Mouse (Mus musculus) kidney, postnatal 4 days (tissue): ENCODE results near the gene Plb1.

Source experiments
- DNase-seq, 2 experiments: peaks; one replicate each; pipeline ENCODE4 v3.0.0; 2021; ENCODE audit warnings: mixed read lengths in 2 of 2

Plb1 gene

DNA sequence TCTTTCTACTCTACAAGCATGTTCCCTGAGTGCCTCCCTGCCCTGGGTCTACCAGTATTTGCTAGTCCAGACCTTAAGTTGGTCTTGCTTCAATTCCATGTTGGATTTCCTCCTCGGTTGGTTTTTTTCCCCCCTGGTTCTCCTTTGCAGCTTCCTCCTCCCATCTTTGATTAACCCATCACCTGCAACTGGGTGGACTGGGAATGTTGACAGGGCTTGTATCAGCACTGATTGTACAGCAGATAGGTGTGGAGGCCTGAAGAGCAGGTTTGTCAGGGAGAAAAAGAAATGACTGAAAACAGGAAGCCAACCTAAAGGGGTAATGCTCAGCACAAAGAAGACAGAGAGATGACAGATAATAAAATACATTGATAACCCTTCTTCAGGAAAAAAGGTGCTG lies 104.8 kb downstream of the Plb1 start:
- DNase-seq = no peak

DNA sequence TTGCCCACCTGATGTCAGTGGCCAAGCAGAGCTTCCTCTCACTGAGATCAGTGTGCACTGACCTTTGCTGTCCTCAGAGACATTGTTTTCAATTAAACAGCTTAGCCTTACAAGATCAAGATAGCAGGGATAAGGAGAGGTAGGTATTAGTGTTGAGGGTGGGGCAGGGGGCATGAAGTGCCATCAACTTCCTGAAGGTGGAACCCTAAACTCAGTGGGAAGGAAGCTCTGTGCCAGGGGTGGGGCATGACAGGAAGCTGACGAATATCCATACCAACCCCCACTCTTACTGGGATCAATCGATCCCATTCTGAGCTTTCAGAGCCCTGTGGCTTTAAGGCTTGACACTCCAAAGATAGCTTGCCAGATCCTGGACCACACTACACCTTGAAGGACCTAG lies 105.8 kb downstream of the Plb1 start:
- DNase-seq = no peak

GRCm38 (mm10) chr5:32338766-32339165 lies 106.3 kb downstream of the Plb1 start:
- no peak for DNase-seq

- DNase-seq = no peak
Observed at GRCm38 (mm10) chr5:32340246-32340645, 107.7 kb downstream of the Plb1 start.

- DNase-seq = no peak
Observed at GRCm38 (mm10) chr5:32342711-32343285, 110.3 kb downstream of the Plb1 start.

DNA sequence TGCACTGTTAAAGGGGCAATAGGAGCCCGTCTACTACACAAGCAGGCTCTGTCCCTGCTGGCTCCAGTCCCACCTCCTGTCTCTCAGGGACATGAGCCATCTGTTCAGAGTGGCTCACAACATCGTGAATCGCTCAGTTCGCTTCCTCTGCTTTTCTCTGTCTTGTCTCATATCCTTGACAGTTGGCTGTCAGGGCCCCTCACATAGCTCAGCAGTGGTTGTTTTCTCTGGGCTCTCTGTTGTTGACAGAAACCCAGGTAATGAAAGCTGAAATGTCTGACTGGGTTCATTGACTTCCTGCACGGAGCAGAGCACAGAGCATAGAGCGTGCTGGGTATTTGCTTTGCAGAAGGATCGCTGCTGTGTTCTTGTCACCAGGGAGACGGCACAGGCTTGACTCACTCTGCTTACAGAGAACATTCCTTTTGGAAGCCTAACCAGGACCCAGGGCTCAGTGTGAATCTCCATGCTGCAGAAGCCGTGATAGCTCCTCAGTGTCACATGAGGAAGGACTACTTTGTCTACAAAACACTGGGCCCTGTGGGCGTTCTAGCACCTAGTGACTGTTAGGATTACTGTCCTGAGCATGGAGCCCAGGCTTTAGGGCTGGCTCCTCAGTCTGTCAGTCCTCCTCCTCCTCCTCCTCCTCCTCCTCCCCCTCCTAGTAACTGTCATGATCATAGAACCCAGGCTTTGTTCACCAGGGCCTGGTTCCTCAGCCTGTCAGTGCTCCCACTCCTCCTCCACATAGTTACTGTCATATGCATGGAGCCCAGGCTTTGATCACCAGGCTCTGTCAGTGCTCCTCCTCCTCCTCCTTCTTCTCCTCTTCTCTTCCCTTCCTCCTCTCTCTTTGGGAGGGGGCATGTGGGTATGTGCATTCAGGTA lies 113.8 kb downstream of the Plb1 start:
- DNase-seq = peak; percentile 87 to 90

DNA sequence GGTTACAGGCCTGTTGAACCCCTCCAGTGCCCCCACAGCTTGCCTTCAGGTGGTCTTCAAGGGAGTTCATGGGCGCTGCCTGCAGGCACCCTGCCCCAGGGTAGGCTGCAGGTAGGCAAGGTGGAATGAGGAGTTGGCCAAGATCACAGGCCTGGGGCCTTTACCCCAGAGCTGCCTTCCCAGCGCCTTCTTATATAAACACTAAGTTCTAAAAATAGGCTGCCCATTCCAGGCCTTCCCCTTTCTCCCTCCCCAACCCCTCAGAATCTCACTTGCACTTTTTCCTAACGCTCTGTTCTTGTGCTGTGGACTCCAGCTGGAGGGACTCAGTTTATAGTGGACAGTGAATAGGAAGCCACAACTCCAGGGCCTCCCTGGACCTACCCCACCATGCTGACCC lies 117.2 kb downstream of the Plb1 start:
- peak in 1 of 2 experiments; percentile 23 for DNase-seq

DNA sequence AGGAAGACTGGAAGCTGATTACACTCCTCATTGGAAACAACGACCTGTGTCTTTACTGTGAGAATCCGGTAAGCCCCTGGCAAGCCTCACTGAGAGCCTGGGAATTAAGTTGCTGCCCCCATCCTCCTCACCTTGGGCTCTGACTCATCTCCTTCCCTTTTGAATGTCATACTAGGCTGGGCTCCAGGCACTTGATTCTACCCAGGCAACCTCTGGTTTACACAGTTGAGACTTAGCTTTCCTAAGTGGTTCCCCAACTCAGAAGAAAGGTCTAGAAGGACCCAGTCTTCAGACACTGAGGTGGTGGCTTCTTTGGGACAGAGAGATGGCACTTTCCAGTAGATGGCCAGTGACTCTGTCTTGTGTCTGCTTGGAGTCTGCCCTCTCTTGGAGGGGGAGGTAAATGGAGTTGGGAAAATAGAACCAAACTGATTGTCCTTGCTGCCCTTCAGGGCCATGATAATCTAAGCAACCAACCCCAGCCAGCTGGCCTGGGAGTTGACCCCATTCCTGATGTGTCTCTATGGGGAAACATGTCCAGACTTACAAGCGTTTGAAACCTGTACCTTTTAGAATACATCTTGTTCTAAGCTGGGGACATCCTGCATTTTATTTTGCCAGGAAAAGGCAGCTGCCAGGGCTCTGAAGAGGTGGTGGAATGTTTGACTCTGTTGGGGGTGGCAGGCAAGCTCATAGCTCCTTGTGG lies 118.2 kb downstream of the Plb1 start:
- no peak for DNase-seq

- DNase-seq = no peak
Observed at GRCm38 (mm10) chr5:32351721-32352465, 119.4 kb downstream of the Plb1 start.

GRCm38 (mm10) chr5:32352845-32353244 lies 120.3 kb downstream of the Plb1 start:
- no peak for DNase-seq

DNA sequence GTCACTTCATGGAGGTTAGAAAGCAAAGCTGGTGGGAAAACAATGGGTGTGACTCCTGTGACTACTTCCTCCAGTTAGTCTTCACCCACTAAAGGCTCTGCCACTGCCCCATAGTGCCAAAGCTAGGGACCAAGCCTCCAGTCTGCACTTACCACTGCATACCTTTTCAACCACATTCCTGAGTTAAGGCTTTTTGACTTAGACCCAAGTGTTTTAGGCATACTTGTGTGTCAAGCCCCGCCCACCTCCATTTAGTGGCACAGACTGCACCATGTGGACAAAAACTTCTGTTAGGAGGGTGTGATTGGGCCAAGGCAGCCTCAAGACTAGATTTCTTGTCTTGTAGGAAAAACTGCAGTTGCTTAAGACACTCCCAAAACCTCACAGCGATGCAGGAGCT lies 120.8 kb downstream of the Plb1 start:
- no peak for DNase-seq

DNA sequence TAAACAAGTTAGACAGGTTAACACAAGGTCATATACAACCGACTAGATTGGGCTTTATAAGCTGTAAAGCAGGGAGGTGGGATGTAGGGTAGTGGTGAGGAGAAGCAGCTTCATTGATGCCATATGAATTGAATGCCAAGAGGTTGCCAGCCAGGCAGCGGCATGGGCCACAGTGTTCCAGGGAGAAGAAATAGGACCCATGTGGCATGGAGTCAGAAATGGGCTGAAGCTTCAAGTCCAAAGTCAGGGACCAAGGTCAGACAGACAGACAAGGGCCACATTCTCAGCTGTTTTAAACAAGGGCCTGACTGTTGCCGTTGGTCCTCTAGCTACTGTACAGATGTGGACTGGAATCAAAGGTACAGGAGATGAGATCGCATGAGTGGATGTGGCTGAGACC lies 128.0 kb downstream of the Plb1 start:
- no peak for DNase-seq

DNA sequence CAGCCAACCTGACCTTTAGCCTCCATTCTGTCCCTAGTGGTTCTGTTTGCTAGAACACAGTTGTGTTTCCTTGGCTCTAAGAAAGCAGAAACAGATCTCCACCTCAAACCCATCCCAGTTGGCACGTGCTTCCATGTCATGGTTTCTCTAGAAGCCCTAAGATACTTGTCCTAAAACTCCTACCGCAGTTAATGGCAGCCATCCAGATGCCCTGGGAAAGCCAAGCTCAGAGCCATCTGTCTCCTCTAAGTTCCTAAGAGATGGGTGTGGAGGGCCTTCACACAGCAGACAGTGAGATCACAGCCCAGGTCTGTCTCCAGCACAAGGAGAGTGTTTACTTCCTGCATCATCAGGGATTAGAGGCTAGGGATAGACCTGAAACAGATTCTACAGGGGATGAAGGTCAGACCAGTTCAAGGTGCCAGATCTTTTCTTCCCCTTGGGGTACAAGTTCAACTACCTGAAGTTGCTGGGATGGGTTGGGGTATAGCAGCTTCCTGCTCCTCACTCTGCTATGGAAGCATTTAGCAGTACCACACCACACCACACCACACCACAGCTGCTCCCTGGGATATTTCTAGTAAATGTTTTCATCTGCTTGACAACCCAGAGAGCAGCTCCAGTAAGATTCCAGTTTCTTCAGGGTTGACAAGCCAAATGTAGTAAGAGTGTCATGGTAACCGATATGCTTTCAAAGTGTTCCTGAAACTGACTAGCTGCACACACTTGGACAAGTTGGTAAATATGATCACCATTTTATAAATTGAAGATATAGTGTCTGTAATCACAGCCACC lies 129.1 kb downstream of the Plb1 start:
- no peak for DNase-seq

DNA sequence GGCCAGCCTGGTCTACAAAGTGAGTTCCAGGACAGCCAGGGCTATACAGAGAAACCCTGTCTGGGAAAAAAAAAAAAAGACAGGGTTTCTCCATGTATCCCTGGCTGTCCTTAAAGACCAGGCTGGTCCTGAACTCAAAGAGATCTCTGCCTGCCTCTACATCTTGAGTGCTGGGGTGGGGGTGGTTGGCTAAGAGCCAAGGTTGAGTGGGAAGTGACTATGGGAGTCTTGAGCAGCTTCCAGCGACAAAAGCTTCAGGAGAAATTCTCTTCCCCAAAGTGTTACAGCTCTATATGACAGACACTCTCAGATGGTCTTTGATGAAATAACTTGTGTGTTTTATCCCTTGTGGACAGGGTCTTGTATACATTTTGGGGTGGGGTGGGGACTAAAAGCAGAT lies 136.9 kb downstream of the Plb1 start:
- DNase-seq = no peak

- DNase-seq = no peak
Observed at GRCm38 (mm10) chr5:32371239-32371638, 138.7 kb downstream of the Plb1 start.

DNA sequence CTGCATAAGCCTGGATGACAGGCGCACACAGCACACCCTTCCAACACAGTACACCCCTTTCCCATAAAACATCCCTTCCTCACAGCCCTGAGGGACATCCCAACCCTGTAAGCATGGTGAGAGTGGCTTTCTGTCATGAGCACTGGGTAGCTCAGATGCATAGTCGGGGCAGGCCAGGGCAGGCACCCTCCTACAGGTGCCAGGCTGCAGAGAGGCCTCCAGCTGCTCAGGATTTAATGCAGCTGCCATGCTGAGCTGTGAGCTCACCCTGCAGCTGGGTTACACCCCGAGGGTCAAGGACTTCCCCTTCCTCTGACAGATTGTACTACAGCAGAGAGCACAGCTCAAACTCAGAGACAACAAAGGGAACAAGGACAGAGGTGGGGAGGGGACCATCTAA lies 146.0 kb downstream of the Plb1 start:
- DNase-seq = peak in 1 of 2 experiments; percentile 8

- DNase-seq = no peak
Observed at GRCm38 (mm10) chr5:32388656-32389055, 156.1 kb downstream of the Plb1 start.

GRCm38 (mm10) chr5:32390295-32390694 lies 157.8 kb downstream of the Plb1 start:
- no peak for DNase-seq

- no peak for DNase-seq
Observed at GRCm38 (mm10) chr5:32392281-32392680, 159.8 kb downstream of the Plb1 start.

- no peak for DNase-seq
Observed at GRCm38 (mm10) chr5:32394586-32394985, 162.1 kb downstream of the Plb1 start.

DNA sequence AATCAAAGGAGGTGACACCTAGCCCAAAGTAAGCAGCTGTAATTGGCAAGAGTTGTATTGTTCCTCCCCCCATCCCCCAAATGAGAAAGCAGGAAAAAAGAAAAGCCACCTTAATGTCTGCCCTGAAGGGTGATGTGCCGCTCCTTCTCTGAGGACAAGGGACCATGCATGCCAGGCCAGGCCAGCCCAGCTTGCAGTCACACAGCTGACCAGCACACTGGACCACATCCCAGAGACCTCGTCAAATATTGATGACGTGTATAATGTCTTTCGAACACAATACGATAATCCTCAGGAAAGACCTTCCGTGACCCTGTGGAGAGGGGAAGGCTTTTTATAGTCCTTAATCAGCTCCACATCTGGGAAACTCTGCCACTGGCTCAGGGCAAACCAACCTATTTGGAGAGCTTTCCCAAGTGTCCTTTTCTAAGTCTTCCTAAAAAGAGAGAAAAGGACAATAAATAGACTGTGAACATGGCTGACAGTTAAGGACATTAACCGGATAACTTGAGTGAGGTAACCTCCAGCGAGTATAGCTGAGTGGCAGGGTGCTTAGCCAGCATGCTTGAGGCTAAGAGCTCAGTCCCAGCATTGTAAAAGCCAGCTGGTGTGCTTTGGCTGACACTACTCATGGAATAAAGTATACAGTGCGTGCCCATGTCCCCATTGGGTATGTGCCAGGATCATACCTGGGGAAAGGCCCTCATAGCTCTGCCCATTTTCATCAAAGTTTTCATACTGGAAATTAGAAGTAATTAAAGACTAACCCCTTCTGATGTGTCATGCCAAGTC lies 162.8 kb downstream of the Plb1 start:
- DNase-seq = no peak
